Mouse (Mus musculus) spleen, adult 2 months (tissue): ENCODE measurements at regions not wholly inside any gene's neighbourhood (a gene's known extent, or its start where the extent isn't known, plus 50 kb on each side); places are given as distances from the start of the nearest gene placed in this dataset.

Experiments
- CTCF ChIP-seq: fragments of 200-500 bp; IDR thresholded peaks from 2 replicates; pipeline ENCODE4 v1.5.1; 2011; ENCODE audit warnings: mild to moderate bottlenecking, inconsistent platforms; ENCODE audit not compliant: insufficient read depth, insufficient read length, insufficient replicate concordance; ENCODE audit errors: extremely low read depth
- POLR2A ChIP-seq: fragments of 200-500 bp; IDR thresholded peaks from 2 replicates; pipeline ENCODE4 v1.6.1; 2011; ENCODE audit warnings: low read depth, low read length, inconsistent platforms

DNA sequence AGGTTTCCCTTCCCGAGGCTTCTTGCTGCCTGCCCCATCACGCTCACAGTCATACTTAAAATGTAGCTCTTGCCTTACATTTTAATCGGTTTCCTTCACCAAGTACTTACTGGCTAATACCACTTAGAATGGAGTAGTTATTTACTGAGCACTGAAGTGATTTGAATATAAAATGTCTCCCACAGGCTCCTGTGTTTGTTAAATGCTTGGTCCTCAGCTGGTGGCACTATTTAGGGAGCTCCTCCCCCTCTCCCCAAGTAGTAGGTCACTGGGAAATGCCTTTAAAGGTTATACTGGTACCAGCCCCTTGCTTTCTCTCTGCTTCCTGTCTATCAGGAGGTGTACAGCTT, 56.6 kb upstream of the Ces5a start:
- no peak for TF ChIP-seq CTCF
- TF ChIP-seq POLR2A = no peak
